Mouse (Mus musculus) MEL (cell line): ENCODE measurements around the gene Gpr27. TPM values are rescaled to one million over a fixed set of nuclear protein-coding genes. Genes with fewer than 3 reads are reported as not detected.

Experiments
- DNase-seq: peaks from one replicate; pipeline ENCODE4 v3.0.0; 2011; ENCODE audit warnings: low read depth, low spot score
- H3K27ac ChIP-seq: 2 replicates; pipeline ENCODE4 v1.5.1; 2012; ENCODE audit warnings: low read depth, mild to moderate bottlenecking, control low read depth, low read length, moderate library complexity; ENCODE audit not compliant: control insufficient read depth
- H3K27me3 ChIP-seq, 2 experiments: fragments of 150-350 bp in 1 of 2; sonication (generic) in 1 of 2; 2 replicates each; pipeline ENCODE4 v1.6.1; 2012; ENCODE audit warnings: low read length in 2 of 2, mild to moderate bottlenecking in 2 of 2, improper control_type of control experiment in 1 of 2, moderate library complexity in 1 of 2; ENCODE audit not compliant: insufficient read depth in 2 of 2, control insufficient read depth in 1 of 2
- H3K36me3 ChIP-seq, 2 experiments: 2 replicates each; pipeline ENCODE4 v1.6.1; 2012 to 2014; ENCODE audit warnings: low read length in 2 of 2, improper control_type of control experiment in 1 of 2, inconsistent platforms in 1 of 2, mild to moderate bottlenecking in 1 of 2; ENCODE audit not compliant: insufficient read depth in 2 of 2, control insufficient read depth in 1 of 2
- H3K4me1 ChIP-seq, 2 experiments: fragments of 150-350 bp in 1 of 2; sonication (generic) in 1 of 2; 2 replicates each; pipeline ENCODE4 v1.6.1; 2012; ENCODE audit warnings: low read length in 2 of 2, improper control_type of control experiment in 1 of 2, mild to moderate bottlenecking in 1 of 2; ENCODE audit not compliant: insufficient read depth in 2 of 2, control insufficient read depth in 1 of 2
- H3K4me3 ChIP-seq, 2 experiments: fragments of 150-350 bp in 1 of 2; sonication (generic) in 1 of 2; 2 replicates each; pipeline ENCODE4 v1.5.1; 2012; ENCODE audit warnings: low read depth in 2 of 2, low read length in 2 of 2, mild to moderate bottlenecking in 2 of 2, moderate library complexity in 2 of 2, control low read depth in 1 of 2, improper control_type of control experiment in 1 of 2; ENCODE audit not compliant: control insufficient read depth in 1 of 2, insufficient read depth in 1 of 2
- H3K79me2 ChIP-seq: 2 replicates; pipeline ENCODE4 v1.6.1; 2012; ENCODE audit warnings: mild to moderate bottlenecking, low read length, moderate library complexity; ENCODE audit not compliant: control insufficient read depth, poor library complexity, insufficient read depth
- H3K9ac ChIP-seq: 2 replicates; pipeline ENCODE4 v1.6.1; 2012; ENCODE audit warnings: low read depth, mild to moderate bottlenecking, control low read depth, low read length, moderate library complexity; ENCODE audit not compliant: control insufficient read depth, poor library complexity, severe bottlenecking
- H3K9me3 ChIP-seq: fragments of 150-350 bp; sonication (generic); replicated peaks from 2 replicates; pipeline ENCODE4 v1.6.1; 2012; ENCODE audit warnings: mild to moderate bottlenecking, low read length, improper control_type of control experiment, moderate library complexity; ENCODE audit not compliant: insufficient read depth
- CHD1 ChIP-seq: IDR thresholded peaks from 2 replicates; pipeline ENCODE4 v1.6.1; 2012; ENCODE audit warnings: low read depth, mild to moderate bottlenecking, inconsistent platforms, low read length, improper control_type of control experiment
- CTCF ChIP-seq, 3 experiments: IDR thresholded peaks in 2 of 3; conservative IDR thresholded peaks in 1 of 3; 2 replicates each; pipeline ENCODE4 v1.5.1; 2011 to 2012; ENCODE audit warnings: low read length in 3 of 3, low read depth in 2 of 3, mild to moderate bottlenecking in 2 of 3, improper control_type of control experiment in 1 of 3, inconsistent platforms in 1 of 3, mixed read lengths in 1 of 3, moderate library complexity in 1 of 3; ENCODE audit not compliant: control insufficient read depth in 1 of 3, insufficient read depth in 1 of 3, poor library complexity in 1 of 3, severe bottlenecking in 1 of 3
- E2F4 ChIP-seq: IDR thresholded peaks from 2 replicates; pipeline ENCODE4 v1.6.1; 2011; ENCODE audit warnings: low read depth, low read length, improper control_type of control experiment, borderline replicate concordance
- ELF1 ChIP-seq: IDR thresholded peaks from 2 replicates; pipeline ENCODE4 v1.6.1; 2014; ENCODE audit warnings: low read depth, mild to moderate bottlenecking, inconsistent platforms, low read length, improper control_type of control experiment, moderate library complexity
- EP300 ChIP-seq, 2 experiments: IDR thresholded peaks; 2 replicates each; pipeline ENCODE4 v1.6.1; 2011; ENCODE audit warnings: improper control_type of control experiment in 2 of 2, low read length in 2 of 2, low read depth in 1 of 2, mild to moderate bottlenecking in 1 of 2
- ETS1 ChIP-seq: IDR thresholded peaks from 2 replicates; pipeline ENCODE4 v1.6.1; 2012; ENCODE audit warnings: low read depth, mild to moderate bottlenecking, inconsistent platforms, low read length, improper control_type of control experiment, moderate library complexity
- GATA1 ChIP-seq: IDR thresholded peaks from 2 replicates; pipeline ENCODE4 v1.6.1; 2011; ENCODE audit warnings: low read depth, low read length, improper control_type of control experiment
- JUND ChIP-seq: IDR thresholded peaks from 2 replicates; pipeline ENCODE4 v1.6.1; 2011; ENCODE audit warnings: low read depth, mild to moderate bottlenecking, improper control_type of control experiment, low read length
- MAFK ChIP-seq: IDR thresholded peaks from 2 replicates; pipeline ENCODE4 v1.6.1; 2011; ENCODE audit warnings: low read depth, mild to moderate bottlenecking, low read length, improper control_type of control experiment, borderline replicate concordance
- MAZ ChIP-seq: IDR thresholded peaks from 2 replicates; pipeline ENCODE4 v1.6.1; 2012; ENCODE audit warnings: low read depth, mild to moderate bottlenecking, inconsistent platforms, low read length, improper control_type of control experiment
- MEF2A ChIP-seq: IDR thresholded peaks from 2 replicates; pipeline ENCODE4 v1.6.1; 2014; ENCODE audit warnings: low read depth, mild to moderate bottlenecking, inconsistent platforms, low read length, improper control_type of control experiment; ENCODE audit not compliant: poor library complexity, insufficient replicate concordance, severe bottlenecking; ENCODE audit errors: extremely low read depth
- MYB ChIP-seq: IDR thresholded peaks from 2 replicates; pipeline ENCODE4 v1.6.1; 2011; ENCODE audit warnings: mild to moderate bottlenecking, low read depth, low read length, improper control_type of control experiment
- POLR2A ChIP-seq, 2 experiments: IDR thresholded peaks; 2 replicates each; pipeline ENCODE4 v1.6.1; 2011 to 2012; ENCODE audit warnings: low read length in 2 of 2, mild to moderate bottlenecking in 2 of 2, control low read depth in 1 of 2, improper control_type of control experiment in 1 of 2, low read depth in 1 of 2, moderate library complexity in 1 of 2; ENCODE audit not compliant: control insufficient read depth in 1 of 2, insufficient read depth in 1 of 2, poor library complexity in 1 of 2
- RAD21 ChIP-seq: IDR thresholded peaks from 2 replicates; pipeline ENCODE4 v1.6.1; 2011; ENCODE audit warnings: mild to moderate bottlenecking, low read depth, low read length, improper control_type of control experiment
- SIN3A ChIP-seq: IDR thresholded peaks from 2 replicates; pipeline ENCODE4 v1.6.1; 2012; ENCODE audit warnings: low read length, improper control_type of control experiment, inconsistent platforms
- TAL1 ChIP-seq: IDR thresholded peaks from 2 replicates; pipeline ENCODE4 v1.6.1; 2012; ENCODE audit warnings: mild to moderate bottlenecking, inconsistent platforms, low read length, moderate library complexity, mixed read lengths
- TBP ChIP-seq: IDR thresholded peaks from 2 replicates; pipeline ENCODE4 v1.8.0; 2011; ENCODE audit warnings: low read depth, low read length, improper control_type of control experiment
- UBTF ChIP-seq: IDR thresholded peaks from 2 replicates; pipeline ENCODE4 v1.6.1; 2012; ENCODE audit warnings: low read depth, mild to moderate bottlenecking, inconsistent platforms, low read length, improper control_type of control experiment, moderate library complexity, borderline replicate concordance; ENCODE audit not compliant: insufficient read depth
- USF1 ChIP-seq: IDR thresholded peaks from 2 replicates; pipeline ENCODE4 v1.6.1; 2014; ENCODE audit warnings: low read depth, mild to moderate bottlenecking, inconsistent platforms, low read length, improper control_type of control experiment, moderate library complexity
- ZC3H11A ChIP-seq: IDR thresholded peaks from 2 replicates; pipeline ENCODE4 v1.6.1; 2012; ENCODE audit warnings: low read depth, mild to moderate bottlenecking, inconsistent platforms, low read length, improper control_type of control experiment
- ZKSCAN1 ChIP-seq: IDR thresholded peaks from 2 replicates; pipeline ENCODE4 v1.6.1; 2012; ENCODE audit warnings: low read depth, mild to moderate bottlenecking, inconsistent platforms, low read length, improper control_type of control experiment, moderate library complexity
- ZMIZ1 ChIP-seq: IDR thresholded peaks from 2 replicates; pipeline ENCODE4 v1.6.1; 2012; ENCODE audit warnings: low read depth, mild to moderate bottlenecking, inconsistent platforms, low read length, improper control_type of control experiment, moderate library complexity
- polyA plus RNA-seq, 2 experiments: library from polyadenylated mRNA; stranded (reverse) in 1 of 2; unstranded in 1 of 2; fragments of >175 nt in 1 of 2; fragments of >200 nt in 1 of 2; gene quantifications; 2 replicates each; pipeline versions ENCODE4 v1.2.1 to v1.2.4; 2012; ENCODE audit warnings: low replicate concordance in 2 of 2, low read depth in 1 of 2; ENCODE audit not compliant: insufficient read length in 2 of 2, insufficient read depth in 1 of 2, missing spikeins in 1 of 2
- total RNA-seq: library from RNA; depleted of rRNA; stranded (reverse); fragments of 300-350 nt; gene quantifications from 2 replicates; pipeline ENCODE4 v1.2.3, GENCODE M21; 2012

The Gpr27 gene
- total and polyA plus RNA-seq, 3 experiments: not detected

GRCm38 (mm10) chr6:99665457-99666317, 26.8 kb upstream of the Gpr27 start:
- TF ChIP-seq GATA1 (no peak), JUND (no peak), MYB (no peak), USF1 (no peak), SIN3A (no peak), ZMIZ1 (no peak), MEF2A (no peak), EP300 (IDR thresholded peaks at IDR 0.05; ENCODE audit: low read depth in 1 of 2, low read length in 2 of 2) (no peak), CHD1 (no peak), POLR2A (IDR thresholded peaks at IDR 0.05; ENCODE audit: control insufficient read depth in 1 of 2, insufficient read depth in 1 of 2, low read depth in 1 of 2, low read length in 2 of 2, poor library complexity in 1 of 2) (no peak)
- no peaks in the 10 kb centered on the region for H3K36me3 ChIP-seq
- H3K4me1 ChIP-seq: no peaks in the 10 kb centered on the region
- no peaks in the 10 kb centered on the region for H3K9me3 ChIP-seq
- no peak overlapping the region for H3K9ac ChIP-seq
- H3K27me3 ChIP-seq: no peaks in the 10 kb centered on the region
- H3K4me3 ChIP-seq: no peak overlapping the region
- no peaks in the 10 kb centered on the region for H3K79me2 ChIP-seq
- H3K27ac ChIP-seq: no peak overlapping the region
- DNase-seq: no peak

GRCm38 (mm10) chr6:99666318-99667171, 25.9 kb upstream of the Gpr27 start, which contains the start of the genes Eif4e3 and Gm20696:
Eif4e3 (minus strand) TSS chr6:99666771.
Gm20696 (minus strand) TSS chr6:99666797.
- Histone ChIP-seq H3K27ac (no peak within 1 kb of the TSS), H3K4me3 (no peak within 1 kb of the TSS), H3K36me3 (no peaks in the 10 kb centered on the region), H3K27me3 (no peaks in the 10 kb centered on the region), H3K9me3 (no peaks in the 10 kb centered on the region), H3K9ac (no peak within 1 kb of the TSS), H3K4me1 (no peaks in the 10 kb centered on the region), H3K79me2 (no peaks in the 10 kb centered on the region)
- DNase-seq: no peak
- no peak for TF ChIP-seq TBP

GRCm38 (mm10) chr6:99667290-99667689, 25.2 kb upstream of the Gpr27 start:
- Histone ChIP-seq H3K4me3 (no peak overlapping the region), H3K36me3 (no peaks in the 10 kb centered on the region), H3K79me2 (no peaks in the 10 kb centered on the region), H3K27me3 (no peaks in the 10 kb centered on the region), H3K9ac (no peak overlapping the region), H3K4me1 (no peaks in the 10 kb centered on the region), H3K9me3 (no peaks in the 10 kb centered on the region), H3K27ac (no peak overlapping the region)
- no peak for DNase-seq
- TF ChIP-seq SIN3A (no peak), ELF1 (no peak), CHD1 (no peak), MAFK (no peak), CTCF (IDR thresholded peaks at IDR 0.05 in 2 of 3, conservative IDR thresholded peaks at IDR 0.05 in 1 of 3; ENCODE audit: control insufficient read depth in 1 of 3, insufficient read depth in 1 of 3, low read depth in 2 of 3, low read length in 3 of 3, poor library complexity in 1 of 3, severe bottlenecking in 1 of 3) (no peak), TAL1 (no peak), MEF2A (no peak), UBTF (no peak), ZKSCAN1 (no peak), E2F4 (no peak), MAZ (no peak), ETS1 (no peak), RAD21 (no peak), EP300 (IDR thresholded peaks at IDR 0.05; ENCODE audit: low read depth in 1 of 2, low read length in 2 of 2) (no peak), ZC3H11A (no peak)
